Mouse (Mus musculus) heart, embryonic 16.5 days (tissue): ENCODE measurements around the gene Slc25a12. TPM values are rescaled to one million over a fixed set of nuclear protein-coding genes. Genes with fewer than 3 reads are reported as not detected.

Experiments
- ATAC-seq: fragments of 200-750 bp; cut with Nextera tagmentation; replicated peaks from 2 replicates; pipeline ENCODE4 v1.8.0; 2017; ENCODE audit warnings: moderate number of reproducible peaks; ENCODE audit not compliant: insufficient read depth, low FRiP score; ENCODE audit errors: extremely low read depth
- H3K27ac ChIP-seq: fragments of 300-500 bp; sonication (generic); 2 replicates; pipeline ENCODE4 v1.5.1; 2014; ENCODE audit warnings: mild to moderate bottlenecking, low read length, control low read depth, moderate library complexity
- H3K27me3 ChIP-seq: fragments of 300-500 bp; sonication (generic); 2 replicates; pipeline ENCODE4 v1.6.1; 2014; ENCODE audit warnings: low read length, mixed read lengths; ENCODE audit not compliant: control insufficient read depth, insufficient read depth
- H3K36me3 ChIP-seq: fragments of 300-500 bp; sonication (generic); 2 replicates; pipeline ENCODE4 v1.6.1; 2014; ENCODE audit not compliant: control insufficient read depth, insufficient read depth
- H3K4me1 ChIP-seq: fragments of 300-500 bp; sonication (generic); 2 replicates; pipeline ENCODE4 v1.6.1; 2014; ENCODE audit warnings: low read length, mixed read lengths; ENCODE audit not compliant: control insufficient read depth, insufficient read depth
- H3K4me2 ChIP-seq: fragments of 300-500 bp; sonication (generic); 2 replicates; pipeline ENCODE4 v1.6.1; 2014; ENCODE audit warnings: low read depth, mild to moderate bottlenecking, control low read depth, low read length
- H3K4me3 ChIP-seq: fragments of 300-500 bp; sonication (generic); 2 replicates; pipeline ENCODE4 v1.5.1; 2014; ENCODE audit warnings: mild to moderate bottlenecking, control low read depth, low read length
- H3K9ac ChIP-seq: fragments of 300-500 bp; sonication (generic); 2 replicates; pipeline ENCODE4 v1.6.1; 2014; ENCODE audit warnings: low read length, control low read depth
- H3K9me3 ChIP-seq: fragments of 300-500 bp; sonication (generic); replicated peaks from 2 replicates; pipeline ENCODE4 v1.6.1; 2016; ENCODE audit warnings: low read length; ENCODE audit not compliant: control insufficient read depth
- WGBS: fragments of 180-500 bp; shearing (Covaris S2); extraction: QIAGEN DNeasy Blood & Tissue Kit; methylation state at CpG from one replicate; pipeline ENCODE4 v1.1.7; 2014; 5-methylcytosine and 5-hydroxymethylcytosine counted together
- polyA plus RNA-seq: library from polyadenylated mRNA; unstranded; fragments of >200 nt; fragmentation: Nextera tagmentation; extraction: Ambion mirVana; gene quantifications from 2 replicates; pipeline ENCODE4 v1.2.1, GENCODE M21; 2015

The Slc25a12 gene
- polyA plus RNA-seq, 1 experiment from 2014 or later = 126 TPM

GRCm38 (mm10) chr2:71242180-71242579, 125.4 kb downstream of the Slc25a12 start:
- Histone ChIP-seq H3K4me1 (no peaks in the 10 kb centered on the region), H3K4me2 (no peak overlapping the region), H3K9ac (no peak overlapping the region), H3K4me3 (no peak overlapping the region), H3K27me3 (no peaks in the 10 kb centered on the region), H3K27ac (no peak overlapping the region), H3K9me3 (no peaks in the 10 kb centered on the region), H3K36me3 (peaks cover 14% of the 10 kb centered on the region; the same call in 1 of the 2 replicates)
- no peak for ATAC-seq
- WGBS = 88% methylated on average over 3 of the region's 3 CpGs

GRCm38 (mm10) chr2:71241505-71241904, 126.0 kb downstream of the Slc25a12 start:
- no peaks in the 10 kb centered on the region for H3K9me3 ChIP-seq
- H3K27ac ChIP-seq = no peak overlapping the region
- no peak for ATAC-seq
- H3K4me2 ChIP-seq = no peak overlapping the region
- H3K4me1 ChIP-seq = no peaks in the 10 kb centered on the region
- no peak overlapping the region for H3K4me3 ChIP-seq
- H3K36me3 ChIP-seq = peaks cover 13% of the 10 kb centered on the region
- H3K27me3 ChIP-seq = no peaks in the 10 kb centered on the region
- H3K9ac ChIP-seq = no peak overlapping the region
- WGBS = 91% methylated on average over 2 of the region's 2 CpGs

GRCm38 (mm10) chr2:71236009-71236408, 131.5 kb downstream of the Slc25a12 start:
- Histone ChIP-seq H3K27me3 (no peaks in the 10 kb centered on the region), H3K9me3 (no peaks in the 10 kb centered on the region), H3K4me3 (no peak overlapping the region), H3K4me1 (peaks cover 7% of the 10 kb centered on the region), H3K4me2 (no peak overlapping the region), H3K27ac (no peak overlapping the region), H3K9ac (no peak overlapping the region), H3K36me3 (peaks cover 20% of the 10 kb centered on the region)
- WGBS = 95% methylated on average over 6 of the region's 6 CpGs
- ATAC-seq = no peak

GRCm38 (mm10) chr2:71235420-71235819, 132.1 kb downstream of the Slc25a12 start:
- no peak overlapping the region for H3K9ac ChIP-seq
- H3K36me3 ChIP-seq = peaks cover 20% of the 10 kb centered on the region
- no peak overlapping the region for H3K27ac ChIP-seq
- no peaks in the 10 kb centered on the region for H3K9me3 ChIP-seq
- no peaks in the 10 kb centered on the region for H3K27me3 ChIP-seq
- no peak for ATAC-seq
- H3K4me2 ChIP-seq = no peak overlapping the region
- 80% methylated on average over 4 of the region's 4 CpGs for WGBS
- no peak overlapping the region for H3K4me3 ChIP-seq
- H3K4me1 ChIP-seq = peaks cover 7% of the 10 kb centered on the region

- 66% methylated on average over 2 of the region's 2 CpGs for WGBS
- Histone ChIP-seq H3K27ac (no peak overlapping the region), H3K4me3 (no peak overlapping the region), H3K9ac (no peak overlapping the region), H3K9me3 (no peaks in the 10 kb centered on the region), H3K36me3 (peaks cover 13% of the 10 kb centered on the region), H3K4me2 (no peak overlapping the region), H3K27me3 (no peaks in the 10 kb centered on the region), H3K4me1 (peaks cover 7% of the 10 kb centered on the region)
- ATAC-seq = no peak
These were observed 134.6 kb downstream of the Slc25a12 start for GRCm38 (mm10) chr2:71232976-71233375.

GRCm38 (mm10) chr2:71231951-71232350, 135.6 kb downstream of the Slc25a12 start:
- H3K27ac ChIP-seq = no peak overlapping the region
- H3K9me3 ChIP-seq = no peaks in the 10 kb centered on the region
- H3K9ac ChIP-seq = no peak overlapping the region
- H3K4me1 ChIP-seq = peaks cover 7% of the 10 kb centered on the region
- peaks cover 11% of the 10 kb centered on the region for H3K36me3 ChIP-seq
- no peak overlapping the region for H3K4me2 ChIP-seq
- H3K4me3 ChIP-seq = no peak overlapping the region
- H3K27me3 ChIP-seq = no peaks in the 10 kb centered on the region
- no peak for ATAC-seq
- WGBS = 72% methylated on average over 5 of the region's 5 CpGs

GRCm38 (mm10) chr2:71229603-71230002, 137.9 kb downstream of the Slc25a12 start:
- no peak for ATAC-seq
- H3K36me3 ChIP-seq = 0 out of 2 replicates have a peak, but pooled peaks cover 2% of the 10 kb centered on the region
- H3K27me3 ChIP-seq = no peaks in the 10 kb centered on the region

GRCm38 (mm10) chr2:71227398-71227797, 140.2 kb downstream of the Slc25a12 start:
- no peak for ATAC-seq
- WGBS = 50% methylated on average over 1 of the region's 1 CpGs
- H3K9me3 ChIP-seq = no peaks in the 10 kb centered on the region
- no peak overlapping the region for H3K9ac ChIP-seq
- peaks cover 16% of the 10 kb centered on the region for H3K36me3 ChIP-seq
- no peak overlapping the region for H3K4me2 ChIP-seq
- H3K4me1 ChIP-seq = peaks cover 5% of the 10 kb centered on the region
- no peak overlapping the region for H3K27ac ChIP-seq
- H3K27me3 ChIP-seq = no peaks in the 10 kb centered on the region
- no peak overlapping the region for H3K4me3 ChIP-seq

More at GRCm38 (mm10) chr2:71229603-71230002, 137.9 kb downstream of the Slc25a12 start:
- Histone ChIP-seq H3K4me1 (peaks cover 7% of the 10 kb centered on the region), H3K4me3 (no peak overlapping the region), H3K9me3 (no peaks in the 10 kb centered on the region), H3K4me2 (no peak overlapping the region), H3K27ac (no peak overlapping the region), H3K9ac (no peak overlapping the region)
- 79% methylated on average over 1 of the region's 1 CpGs for WGBS
